21 mouse cellular contexts compared by ENCODE assay signal in genomic region chr6:107734773-107735172, GRCm38 (mm10).
A peak's percentile ranks its signal among the peaks of the same experiment; 100 is the strongest.
DNase-seq lines count a peak whose midpoint lies in the region; ATAC-seq lines count a peak whose summit lies in the region.
"Had no signal": no experiment of that assay in that cellular context is flagged by ENCODE, and none has a peak within 500 bp of the region (broad histone marks: within the 10 kb centered on the region; RNA-seq: fewer than 3 reads in every experiment).

No protein-coding gene starts in this region.

- DNase-seq in frontal cortex, postnatal 10 days (ENCODE audit: low spot score in 2 of 2): no peak
- DNase-seq in right cerebral cortex, adult 18-20 months: peak; percentile 19
- DNase-seq in right cerebral cortex, postnatal 14 days: no peak
- DNase-seq in brain, adult 2 months (ENCODE audit: low read depth, low spot score): peak; percentile 63
- peak; percentile 41 for DNase-seq in telencephalon, adult 2 months (ENCODE audit: low read depth, low spot score)
- no peak for DNase-seq in cerebellum, adult 9-10 months
- no peak for DNase-seq in natural killer cell, adult 2 months (ENCODE audit: low spot score in 2 of 2)
- DNase-seq: adrenal gland, adult 2 months; adrenal gland, adult 8-10 months; adrenal gland, postnatal 10 days; adrenal gland, postnatal 14 days; adrenal gland, postnatal 25 days; adrenal gland, postnatal 36 days; B cell, adult 2 months; cerebellum, adult 11 months; cerebellum, adult 11-12 months; cerebellum, adult 18-20 months had no signal

- ATAC-seq in frontal cortex, adult (ENCODE audit: low TSS enrichment): peak; percentile 95
- ATAC-seq: activated CD4-positive, CD25-positive, alpha-beta regulatory T cell, adult 4 months; CD4-positive, CD25-positive, alpha-beta regulatory T cell, adult 4 months; Patski had no signal

Comparison
In these comparisons a context has a peak if more than half of its experiments do, and no peak if none do; other contexts are left out.
1. DNase-seq: peak in right cerebral cortex, adult 18-20 months (single experiment), brain, adult 2 months (single experiment) and telencephalon, adult 2 months (single experiment); none in frontal cortex, postnatal 10 days (0 of 2), right cerebral cortex, postnatal 14 days (single experiment), cerebellum, adult 9-10 months (single experiment) and natural killer cell, adult 2 months (0 of 2).